Mouse (Mus musculus): ENCODE results near the gene Zfyve19. TPM values are rescaled to one million over a fixed set of nuclear protein-coding genes. Genes with fewer than 3 reads are reported as not detected.

The Zfyve19 gene
- polyA plus RNA-seq, 1 experiment, result 46.7 TPM

DNA sequence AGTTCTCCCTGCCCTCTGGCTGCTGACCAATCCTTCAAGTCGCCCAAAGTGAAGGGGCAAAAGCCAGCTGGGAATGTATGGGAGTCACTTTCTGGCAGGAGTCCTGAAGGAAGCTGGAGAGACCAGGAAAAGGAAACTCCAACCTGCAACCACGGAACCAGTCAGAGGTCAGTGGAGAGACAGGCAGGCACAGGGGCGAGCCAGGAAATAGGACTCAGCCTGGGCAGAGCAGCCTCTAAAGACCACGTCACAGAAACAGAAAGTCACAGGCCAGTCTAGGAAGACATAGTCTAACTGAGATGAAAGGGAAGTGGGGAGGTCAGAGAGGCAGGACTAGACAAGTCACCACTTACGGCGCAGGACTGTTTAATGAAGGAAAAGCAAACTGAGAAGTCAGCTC is 32.8 kb upstream of the Zfyve19 start:
- TF ChIP-seq POLR2A (IDR thresholded peaks at IDR 0.05; ENCODE audit: low read depth, low read length) (no peak), CTCF (IDR thresholded peaks at IDR 0.05; ENCODE audit: extremely low read depth, insufficient read length, insufficient replicate concordance, low read depth, low read length) (no peak)
- peak overlapping the region; percentile 69 for H3K27ac ChIP-seq (ENCODE audit: insufficient read depth, low read depth, low read length)
- 34% methylated on average over 6 of the region's 6 CpGs for WGBS
- H3K27me3 ChIP-seq (ENCODE audit: control insufficient read depth, insufficient read depth, low read length), result no peaks in the 10 kb centered on the region
- H3K36me3 ChIP-seq (ENCODE audit: control insufficient read depth, insufficient read depth, low read length), result peaks cover 8% of the 10 kb centered on the region
- H3K4me1 ChIP-seq (ENCODE audit: control insufficient read depth, insufficient read depth, insufficient read length, low read length), result peaks cover 36% of the 10 kb centered on the region
- no peak overlapping the region for H3K4me3 ChIP-seq (ENCODE audit: low read depth, low read length)

DNA sequence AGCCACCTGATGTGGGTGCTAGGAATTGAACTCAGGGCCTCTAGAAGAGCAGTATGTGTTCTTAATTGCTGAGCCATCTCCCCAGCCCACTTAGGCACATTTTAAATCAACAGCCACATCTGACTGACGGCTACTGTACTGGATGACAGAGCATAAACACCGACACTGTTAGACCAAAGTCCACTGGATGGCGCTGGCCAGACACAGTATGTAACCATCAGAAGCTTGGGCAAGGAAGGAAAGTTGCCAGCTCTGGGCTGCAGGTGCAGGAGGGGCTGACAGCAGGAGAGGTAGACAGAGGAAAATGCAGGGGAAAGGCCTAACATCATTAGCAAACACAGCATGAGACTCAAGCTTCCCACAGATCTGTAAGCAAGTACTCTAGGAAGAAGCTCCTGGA is 31.7 kb upstream of the Zfyve19 start:
- H3K4me1 ChIP-seq (ENCODE audit: control insufficient read depth, insufficient read depth, insufficient read length, low read length), result peaks cover 36% of the 10 kb centered on the region
- WGBS, result 29% methylated on average over 3 of the region's 3 CpGs
- no peak overlapping the region for H3K4me3 ChIP-seq (ENCODE audit: low read depth, low read length)
- no peaks in the 10 kb centered on the region for H3K27me3 ChIP-seq (ENCODE audit: control insufficient read depth, insufficient read depth, low read length)
- H3K36me3 ChIP-seq (ENCODE audit: control insufficient read depth, insufficient read depth, low read length), result peaks cover 11% of the 10 kb centered on the region
- H3K27ac ChIP-seq (ENCODE audit: insufficient read depth, low read depth, low read length), result no peak overlapping the region
- TF ChIP-seq POLR2A (IDR thresholded peaks at IDR 0.05; ENCODE audit: low read depth, low read length) (no peak), CTCF (IDR thresholded peaks at IDR 0.05; ENCODE audit: extremely low read depth, insufficient read length, insufficient replicate concordance, low read depth, low read length) (no peak)

DNA sequence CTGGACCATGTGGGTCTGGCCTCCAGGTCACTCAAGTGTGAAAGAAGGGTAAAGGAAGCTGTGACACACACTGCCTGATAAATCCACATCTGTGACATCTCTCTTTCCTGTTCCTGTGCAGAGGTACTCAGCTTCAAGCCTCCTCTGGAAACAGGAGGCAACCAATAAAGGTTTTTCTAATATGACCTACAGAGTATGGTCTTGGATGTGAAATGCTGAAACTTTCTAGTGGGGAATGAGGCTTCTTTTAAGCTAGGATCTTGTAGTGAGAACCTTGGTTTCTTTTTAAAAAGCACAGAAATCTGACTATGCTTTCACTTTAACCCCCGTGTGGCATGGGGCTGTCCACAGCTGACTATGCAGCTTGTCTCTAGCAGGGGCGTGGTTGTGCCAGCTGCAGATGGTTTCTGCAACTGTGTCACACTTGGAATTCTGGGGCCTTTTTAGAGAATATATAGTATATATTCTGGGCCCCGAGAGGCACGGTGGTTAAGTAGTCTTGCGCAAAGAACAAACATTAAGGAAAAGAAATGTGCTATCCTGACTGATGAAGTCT is 31.0 kb upstream of the Zfyve19 start:
- WGBS, result 67% methylated on average over 5 of the region's 5 CpGs
- peaks cover 13% of the 10 kb centered on the region for H3K36me3 ChIP-seq (ENCODE audit: control insufficient read depth, insufficient read depth, low read length)
- H3K27me3 ChIP-seq (ENCODE audit: control insufficient read depth, insufficient read depth, low read length), result no peaks in the 10 kb centered on the region
- TF ChIP-seq CTCF (IDR thresholded peaks at IDR 0.05; ENCODE audit: extremely low read depth, insufficient read length, insufficient replicate concordance, low read depth, low read length) (no peak), POLR2A (IDR thresholded peaks at IDR 0.05; ENCODE audit: low read depth, low read length) (no peak)
- no peak overlapping the region for H3K4me3 ChIP-seq (ENCODE audit: low read depth, low read length)
- peaks cover 35% of the 10 kb centered on the region for H3K4me1 ChIP-seq (ENCODE audit: control insufficient read depth, insufficient read depth, insufficient read length, low read length)
- H3K27ac ChIP-seq (ENCODE audit: insufficient read depth, low read depth, low read length), result no peak overlapping the region

DNA sequence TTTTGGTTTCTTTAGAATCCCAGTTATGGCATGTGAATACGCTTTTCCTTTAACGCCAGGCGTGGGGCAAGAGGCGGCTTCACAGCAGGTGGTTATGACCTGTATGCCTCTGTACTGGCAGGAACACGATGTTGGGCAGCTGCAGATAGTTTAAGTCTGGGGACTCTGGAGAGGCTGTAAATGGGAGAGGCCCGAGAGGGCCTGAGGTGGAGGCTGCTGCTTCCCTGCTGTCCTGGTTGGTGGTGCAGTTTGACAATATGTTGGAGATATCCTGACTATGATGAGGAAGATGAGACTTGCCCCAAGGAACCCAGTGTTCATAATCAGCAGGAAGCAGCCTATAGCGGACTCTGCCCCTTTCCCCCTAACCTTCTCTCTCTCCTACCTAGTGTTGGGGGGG is 25.5 kb upstream of the Zfyve19 start:
- Histone ChIP-seq H3K4me1 (ENCODE audit: control insufficient read depth, insufficient read depth, insufficient read length, low read length) (no peaks in the 10 kb centered on the region), H3K27me3 (ENCODE audit: control insufficient read depth, insufficient read depth, low read length) (no peaks in the 10 kb centered on the region), H3K36me3 (ENCODE audit: control insufficient read depth, insufficient read depth, low read length) (peaks cover 21% of the 10 kb centered on the region), H3K27ac (ENCODE audit: insufficient read depth, low read depth, low read length) (no peak overlapping the region), H3K4me3 (ENCODE audit: low read depth, low read length) (no peak overlapping the region)
- 86% methylated on average over 7 of the region's 7 CpGs for WGBS
- TF ChIP-seq POLR2A (IDR thresholded peaks at IDR 0.05; ENCODE audit: low read depth, low read length) (no peak), CTCF (IDR thresholded peaks at IDR 0.05; ENCODE audit: extremely low read depth, insufficient read length, insufficient replicate concordance, low read depth, low read length) (no peak)

DNA sequence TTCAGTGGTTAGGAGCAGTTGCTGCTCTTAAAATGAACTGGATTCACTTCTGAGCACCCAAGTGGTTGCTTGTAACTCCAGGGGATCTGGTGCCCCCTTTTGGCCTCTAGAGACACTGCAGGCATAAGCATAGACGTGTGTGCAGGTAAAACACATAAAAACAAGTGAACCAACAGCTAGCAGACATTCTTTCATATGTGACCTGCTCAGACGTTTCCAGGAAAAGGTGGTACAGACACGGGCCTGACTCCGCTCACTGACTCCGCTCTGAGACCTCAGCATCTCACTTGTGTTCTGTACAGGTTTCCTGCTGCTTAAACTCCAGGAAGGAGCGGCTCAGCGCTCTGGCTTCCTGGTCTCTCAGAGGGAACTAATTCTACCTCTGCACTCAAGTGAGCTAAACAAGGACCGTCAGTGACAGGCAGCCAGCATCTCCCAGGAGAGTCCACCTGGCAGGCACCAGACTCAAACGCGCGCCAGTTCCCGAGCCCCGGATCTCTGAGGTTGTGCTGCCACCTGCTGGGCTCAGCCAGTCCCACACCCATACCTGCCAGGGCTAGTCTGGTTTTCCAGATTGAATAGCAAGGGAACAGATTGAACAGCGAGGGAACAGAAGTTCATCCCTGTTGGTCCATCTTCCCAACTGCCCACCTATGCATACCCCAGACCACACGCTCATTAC is 19.2 kb upstream of the Zfyve19 start:
- Histone ChIP-seq H3K4me1 (ENCODE audit: control insufficient read depth, insufficient read depth, insufficient read length, low read length) (0 out of 2 replicates have a peak, but pooled peaks cover 5% of the 10 kb centered on the region), H3K27me3 (ENCODE audit: control insufficient read depth, insufficient read depth, low read length) (no peaks in the 10 kb centered on the region), H3K4me3 (ENCODE audit: low read depth, low read length) (peak overlapping the region; percentile 51), H3K27ac (ENCODE audit: insufficient read depth, low read depth, low read length) (no peak overlapping the region), H3K36me3 (ENCODE audit: control insufficient read depth, insufficient read depth, low read length) (peaks cover 3% of the 10 kb centered on the region; the same call in 1 of the 2 replicates)
- WGBS, result 3% methylated on average over 15 of the region's 15 CpGs
- peak; percentile 88 for TF ChIP-seq CTCF (IDR thresholded peaks at IDR 0.05; ENCODE audit: extremely low read depth, insufficient read length, insufficient replicate concordance, low read depth, low read length)
- TF ChIP-seq POLR2A (IDR thresholded peaks at IDR 0.05; ENCODE audit: low read depth, low read length), result no peak

DNA sequence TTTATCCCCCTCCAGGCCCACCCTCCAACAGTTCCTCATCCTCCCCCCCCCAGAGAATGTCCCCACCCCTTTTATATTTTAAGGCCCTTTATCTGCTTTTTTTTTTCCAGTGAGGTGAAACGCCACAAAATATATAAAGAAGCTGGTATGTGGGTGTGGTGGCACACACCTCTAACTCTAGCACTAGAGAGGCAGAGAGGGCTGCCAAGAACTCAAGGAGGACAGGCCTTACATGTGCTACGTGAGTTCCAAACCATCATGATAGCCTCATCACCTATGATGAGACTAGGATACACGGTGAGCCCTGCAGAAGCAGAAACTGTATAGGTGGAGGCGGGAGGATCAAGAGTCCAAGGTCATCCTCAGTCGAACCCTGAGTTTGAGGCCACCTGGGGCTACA is 17.4 kb upstream of the Zfyve19 start:
- no peaks in the 10 kb centered on the region for H3K36me3 ChIP-seq (ENCODE audit: control insufficient read depth, insufficient read depth, low read length)
- WGBS, result 65% methylated on average over 5 of the region's 5 CpGs
- no peak overlapping the region for H3K27ac ChIP-seq (ENCODE audit: insufficient read depth, low read depth, low read length)
- no peak overlapping the region for H3K4me3 ChIP-seq (ENCODE audit: low read depth, low read length)
- H3K4me1 ChIP-seq (ENCODE audit: control insufficient read depth, insufficient read depth, insufficient read length, low read length), result 0 out of 2 replicates have a peak, but pooled peaks cover 6% of the 10 kb centered on the region
- no peaks in the 10 kb centered on the region for H3K27me3 ChIP-seq (ENCODE audit: control insufficient read depth, insufficient read depth, low read length)
- no peak for TF ChIP-seq CTCF (IDR thresholded peaks at IDR 0.05; ENCODE audit: extremely low read depth, insufficient read length, insufficient replicate concordance, low read depth, low read length)

DNA sequence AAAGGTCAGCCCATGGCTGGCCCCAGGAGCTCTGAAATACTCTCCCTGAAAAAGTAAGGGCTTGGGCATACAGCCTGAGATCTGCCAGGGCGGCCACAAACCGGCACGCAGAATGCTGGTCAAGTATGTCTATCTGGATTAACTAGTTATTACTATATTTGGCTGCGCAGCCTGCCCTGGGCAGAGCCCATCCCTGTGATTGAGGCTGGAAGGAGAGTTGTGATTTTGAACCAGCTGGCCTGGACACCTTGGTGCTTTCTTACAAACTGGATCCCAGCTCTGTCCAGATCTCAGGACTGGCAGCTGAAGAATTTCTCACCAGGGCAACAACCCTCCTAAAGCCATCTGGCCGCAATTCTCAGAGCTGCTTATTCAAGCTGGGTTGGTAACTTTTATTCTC is 14.3 kb upstream of the Zfyve19 start:
- TF ChIP-seq CTCF (IDR thresholded peaks at IDR 0.05; ENCODE audit: extremely low read depth, insufficient read length, insufficient replicate concordance, low read depth, low read length) (no peak), POLR2A (IDR thresholded peaks at IDR 0.05; ENCODE audit: low read depth, low read length) (no peak)
- Histone ChIP-seq H3K36me3 (ENCODE audit: control insufficient read depth, insufficient read depth, low read length) (no peaks in the 10 kb centered on the region), H3K27ac (ENCODE audit: insufficient read depth, low read depth, low read length) (no peak overlapping the region), H3K4me1 (ENCODE audit: control insufficient read depth, insufficient read depth, insufficient read length, low read length) (0 out of 2 replicates have a peak, but pooled peaks cover 6% of the 10 kb centered on the region), H3K4me3 (ENCODE audit: low read depth, low read length) (no peak overlapping the region), H3K27me3 (ENCODE audit: control insufficient read depth, insufficient read depth, low read length) (no peaks in the 10 kb centered on the region)
- WGBS, result 87% methylated on average over 5 of the region's 5 CpGs

Measured in small intestine, adult 2 months (tissue).